Mouse (Mus musculus): ENCODE measurements around the gene Lipk. TPM values are rescaled to one million over a fixed set of nuclear protein-coding genes. Genes with fewer than 3 reads are reported as not detected.

Lipk gene
- polyA plus RNA-seq (2015; fragmentation: Nextera tagmentation; extraction: Ambion mirVana) = 0.06 and 0.48 TPM in 2 replicates

GRCm38 (mm10) chr19:34008002-34008401 is at the start of gene Lipk:
Gene Lipk, plus strand, starts transcription at chr19:34008290.
- Histone ChIP-seq H3K4me2 (no peak within 1 kb of the TSS), H3K9ac (no peak within 1 kb of the TSS), H3K27ac (no peak within 1 kb of the TSS), H3K4me1 (no peaks in the 10 kb centered on the region), H3K36me3 (no peaks in the 10 kb centered on the region), H3K27me3 (replicated peaks) (no peaks in the 10 kb centered on the region), H3K4me3 (replicated peaks) (no peak within 1 kb of the TSS), H3K9me3 (no peaks in the 10 kb centered on the region)
- WGBS = 82% methylated on average over 6 of the region's 6 CpGs
- no peak for ATAC-seq (ENCODE audit: insufficient read depth, low FRiP score, low read depth)

GRCm38 (mm10) chr19:33960887-33961286 is 47.2 kb upstream of the Lipk start, which contains the start of gene Lipf:
Gene Lipf, plus strand, starts transcription at chr19:33961187.
- Histone ChIP-seq H3K36me3 (no peaks in the 10 kb centered on the region), H3K27me3 (replicated peaks) (no peaks in the 10 kb centered on the region), H3K9ac (no peak within 1 kb of the TSS), H3K4me1 (no peaks in the 10 kb centered on the region), H3K4me3 (replicated peaks) (no peak within 1 kb of the TSS), H3K27ac (no peak within 1 kb of the TSS), H3K9me3 (no peaks in the 10 kb centered on the region), H3K4me2 (no peak within 1 kb of the TSS)
- no peak for ATAC-seq (ENCODE audit: insufficient read depth, low FRiP score, low read depth)

- no peak overlapping the region for H3K9ac ChIP-seq
- no peaks in the 10 kb centered on the region for H3K9me3 ChIP-seq
- H3K4me1 ChIP-seq = no peaks in the 10 kb centered on the region
- no peak for ATAC-seq (ENCODE audit: insufficient read depth, low FRiP score, low read depth)
- no peak overlapping the region for H3K27ac ChIP-seq
- H3K4me3 ChIP-seq (replicated peaks) = no peak overlapping the region
- WGBS = 49% methylated on average over 3 of the region's 3 CpGs
- no peak overlapping the region for H3K4me2 ChIP-seq
- H3K27me3 ChIP-seq (replicated peaks) = no peaks in the 10 kb centered on the region
- no peaks in the 10 kb centered on the region for H3K36me3 ChIP-seq
These were observed 29.1 kb upstream of the Lipk start for GRCm38 (mm10) chr19:33979007-33979406.

GRCm38 (mm10) chr19:33983043-33983442 is 25.0 kb upstream of the Lipk start:
- WGBS = 53% methylated on average over 3 of the region's 3 CpGs
- Histone ChIP-seq H3K4me2 (no peak overlapping the region), H3K27me3 (replicated peaks) (no peaks in the 10 kb centered on the region), H3K9ac (no peak overlapping the region), H3K9me3 (no peaks in the 10 kb centered on the region), H3K4me3 (replicated peaks) (no peak overlapping the region), H3K4me1 (no peaks in the 10 kb centered on the region), H3K27ac (no peak overlapping the region), H3K36me3 (no peaks in the 10 kb centered on the region)
- no peak for ATAC-seq (ENCODE audit: insufficient read depth, low FRiP score, low read depth)

- Histone ChIP-seq H3K27me3 (replicated peaks) (no peaks in the 10 kb centered on the region), H3K27ac (peak overlapping the region; percentile 23; the same call in 1 of the 2 replicates), H3K36me3 (no peaks in the 10 kb centered on the region), H3K4me1 (no peaks in the 10 kb centered on the region), H3K9ac (no peak overlapping the region), H3K4me3 (replicated peaks) (no peak overlapping the region), H3K9me3 (no peaks in the 10 kb centered on the region), H3K4me2 (no peak overlapping the region)
- 79% methylated on average over 11 of the region's 11 CpGs for whole genome bisulfite sequencing
- peak; percentile 53; the same call in 1 of the 2 replicates for ATAC-seq (ENCODE audit: insufficient read depth, low FRiP score, low read depth)
These were observed 13.5 kb downstream of the Lipk start for GRCm38 (mm10) chr19:34021440-34022172.

GRCm38 (mm10) chr19:34022759-34023158 is 14.7 kb downstream of the Lipk start:
- Histone ChIP-seq H3K36me3 (no peaks in the 10 kb centered on the region), H3K27me3 (replicated peaks) (no peaks in the 10 kb centered on the region), H3K9me3 (no peaks in the 10 kb centered on the region), H3K27ac (no peak overlapping the region), H3K4me1 (no peaks in the 10 kb centered on the region), H3K9ac (no peak overlapping the region), H3K4me2 (no peak overlapping the region), H3K4me3 (replicated peaks) (no peak overlapping the region)
- ATAC-seq (ENCODE audit: insufficient read depth, low FRiP score, low read depth) = no peak
- WGBS = 48% methylated on average over 3 of the region's 3 CpGs

GRCm38 (mm10) chr19:34039731-34040130 is 31.6 kb downstream of the Lipk start:
- no peak overlapping the region for H3K4me2 ChIP-seq
- no peak overlapping the region for H3K4me3 ChIP-seq (replicated peaks)
- no peaks in the 10 kb centered on the region for H3K9me3 ChIP-seq
- H3K36me3 ChIP-seq = no peaks in the 10 kb centered on the region
- H3K4me1 ChIP-seq = no peaks in the 10 kb centered on the region
- 52% methylated on average over 1 of the region's 1 CpGs for WGBS
- H3K27me3 ChIP-seq (replicated peaks) = no peaks in the 10 kb centered on the region
- no peak for ATAC-seq (ENCODE audit: insufficient read depth, low FRiP score, low read depth)
- H3K27ac ChIP-seq = no peak overlapping the region
- no peak overlapping the region for H3K9ac ChIP-seq

- Histone ChIP-seq H3K9me3 (no peaks in the 10 kb centered on the region), H3K9ac (no peak overlapping the region), H3K36me3 (no peaks in the 10 kb centered on the region), H3K27ac (no peak overlapping the region), H3K4me2 (no peak overlapping the region), H3K27me3 (replicated peaks) (no peaks in the 10 kb centered on the region), H3K4me1 (no peaks in the 10 kb centered on the region), H3K4me3 (replicated peaks) (no peak overlapping the region)
- ATAC-seq (ENCODE audit: insufficient read depth, low FRiP score, low read depth) = no peak
- WGBS = 58% methylated on average over 6 of the region's 6 CpGs
These were observed 34.9 kb downstream of the Lipk start for GRCm38 (mm10) chr19:34043008-34043407.

- H3K4me2 ChIP-seq = no peak overlapping the region
- WGBS = 86% methylated on average over 3 of the region's 3 CpGs
- no peaks in the 10 kb centered on the region for H3K4me1 ChIP-seq
- no peak overlapping the region for H3K4me3 ChIP-seq (replicated peaks)
- H3K27me3 ChIP-seq (replicated peaks) = no peaks in the 10 kb centered on the region
- H3K9ac ChIP-seq = no peak overlapping the region
- H3K27ac ChIP-seq = no peak overlapping the region
- H3K36me3 ChIP-seq = no peaks in the 10 kb centered on the region
- H3K9me3 ChIP-seq = no peaks in the 10 kb centered on the region
- ATAC-seq (ENCODE audit: insufficient read depth, low FRiP score, low read depth) = no peak
These were observed 41.4 kb downstream of the Lipk start for GRCm38 (mm10) chr19:34049371-34050039.

- no peak for ATAC-seq (ENCODE audit: insufficient read depth, low FRiP score, low read depth)
- Histone ChIP-seq H3K4me3 (replicated peaks) (no peak overlapping the region), H3K9ac (no peak overlapping the region), H3K9me3 (no peaks in the 10 kb centered on the region), H3K4me1 (no peaks in the 10 kb centered on the region), H3K36me3 (no peaks in the 10 kb centered on the region), H3K27ac (no peak overlapping the region), H3K4me2 (no peak overlapping the region), H3K27me3 (replicated peaks) (no peaks in the 10 kb centered on the region)
- WGBS = 74% methylated on average over 3 of the region's 3 CpGs
These were observed 43.4 kb downstream of the Lipk start for GRCm38 (mm10) chr19:34051502-34051901.

GRCm38 (mm10) chr19:34063547-34063946 is 55.5 kb downstream of the Lipk start:
- no peaks in the 10 kb centered on the region for H3K36me3 ChIP-seq
- no peak overlapping the region for H3K4me3 ChIP-seq (replicated peaks)
- H3K27me3 ChIP-seq (replicated peaks) = no peaks in the 10 kb centered on the region
- H3K4me2 ChIP-seq = no peak overlapping the region
- H3K27ac ChIP-seq = no peak overlapping the region
- no peaks in the 10 kb centered on the region for H3K4me1 ChIP-seq
- H3K9me3 ChIP-seq = no peaks in the 10 kb centered on the region
- ATAC-seq (ENCODE audit: insufficient read depth, low FRiP score, low read depth) = no peak
- no peak overlapping the region for H3K9ac ChIP-seq
- 52% methylated on average over 1 of the region's 1 CpGs for WGBS

GRCm38 (mm10) chr19:34064059-34064458 is 56.0 kb downstream of the Lipk start:
- no peak for ATAC-seq (ENCODE audit: insufficient read depth, low FRiP score, low read depth)
- H3K9ac ChIP-seq = no peak overlapping the region

More at GRCm38 (mm10) chr19:34064059-34064458, 56.0 kb downstream of the Lipk start:
- H3K4me2 ChIP-seq = no peak overlapping the region
- no peaks in the 10 kb centered on the region for H3K4me1 ChIP-seq
- 80% methylated on average over 4 of the region's 4 CpGs for WGBS
- no peak overlapping the region for H3K4me3 ChIP-seq (replicated peaks)
- no peaks in the 10 kb centered on the region for H3K9me3 ChIP-seq
- no peak overlapping the region for H3K27ac ChIP-seq
- H3K27me3 ChIP-seq (replicated peaks) = no peaks in the 10 kb centered on the region
- H3K36me3 ChIP-seq = no peaks in the 10 kb centered on the region
